Mouse (Mus musculus) embryonic fibroblast, embryonic 13.5 days (primary cell): ENCODE measurements at regions not wholly inside any gene's neighbourhood (a gene's known extent, or its start where the extent isn't known, plus 50 kb on each side); places are given as distances from the start of the nearest gene placed in this dataset.

Experiments used
- CTCF ChIP-seq: IDR thresholded peaks from 2 replicates; pipeline ENCODE4 v1.5.1; 2011; ENCODE audit warnings: mild to moderate bottlenecking, control low read depth, low read length, moderate library complexity, borderline replicate concordance; ENCODE audit not compliant: insufficient read depth
- POLR2A ChIP-seq: IDR thresholded peaks from 2 replicates; pipeline ENCODE4 v1.6.1; 2011; ENCODE audit warnings: low read depth, mild to moderate bottlenecking, control low read depth, low read length, moderate library complexity

DNA sequence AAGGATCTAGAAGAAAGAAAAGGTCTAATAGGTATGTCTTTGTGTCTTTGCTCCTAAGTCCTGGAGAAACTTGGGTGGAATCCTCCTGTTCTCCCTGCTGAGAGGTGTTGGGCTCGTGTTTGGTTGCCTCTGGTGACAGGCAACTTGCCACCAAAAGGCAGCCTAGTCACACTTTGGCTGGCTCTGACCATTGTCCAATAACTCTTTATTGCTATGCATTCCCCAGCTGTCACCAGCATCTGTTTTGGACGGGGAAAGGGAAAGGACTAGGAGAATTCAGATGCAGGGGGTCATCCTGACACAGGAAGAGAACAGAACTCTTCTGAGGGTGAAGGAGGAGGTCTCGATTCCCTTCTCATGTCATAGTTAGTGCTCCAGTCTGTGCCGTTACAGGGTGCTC lies 220.9 kb downstream of the Zfp36l1 start:
- no peak for TF ChIP-seq POLR2A
- TF ChIP-seq CTCF: no peak
